ENCODE assay signal across 17 mouse cellular contexts in the genomic region with DNA sequence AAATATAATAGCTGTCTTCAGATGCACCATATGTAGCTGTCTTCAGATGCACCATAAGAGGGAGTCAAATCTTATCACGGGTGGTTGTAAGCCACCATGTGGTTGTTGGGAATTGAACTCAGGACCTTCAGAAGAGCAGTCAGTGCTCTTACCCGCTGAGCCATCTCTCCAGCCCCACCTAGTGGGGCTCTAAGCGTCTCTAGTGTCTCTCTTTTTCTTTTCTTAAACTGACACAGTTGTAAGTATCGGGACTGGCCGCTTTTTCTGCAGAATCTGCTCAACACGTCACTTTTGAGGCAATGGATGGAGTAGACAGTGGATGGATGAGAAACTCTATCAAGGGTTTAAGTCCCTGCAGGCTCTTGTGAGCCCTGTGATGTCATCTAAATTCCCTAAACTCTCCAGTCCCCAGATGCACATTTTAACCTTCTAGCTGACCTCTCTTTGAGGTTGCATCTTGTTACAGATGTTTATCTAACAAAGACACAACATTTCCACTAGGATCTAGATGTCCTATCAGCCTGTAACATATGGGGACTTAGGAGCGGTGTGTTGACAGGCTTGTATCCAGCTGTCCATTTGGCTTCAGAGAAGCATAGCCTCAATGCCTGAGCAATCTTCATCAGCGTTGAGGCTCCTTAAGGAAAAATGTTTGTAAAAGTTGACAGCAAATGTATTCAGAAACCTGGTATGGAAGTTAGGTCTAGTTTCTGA.
DNase-seq lines count a peak whose midpoint lies in the region; ATAC-seq and TF ChIP-seq lines count a peak whose summit lies in the region.
"Had no signal": no experiment of that assay in that cellular context is flagged by ENCODE, and none has a peak within 500 bp of the region (broad histone marks: within the 10 kb centered on the region; RNA-seq: fewer than 3 reads in every experiment).

No protein-coding gene starts in this region.

- WGBS in hindbrain, postnatal 0 days: 77% methylated on average over 8 of the region's 8 CpGs
- WGBS in hindbrain, embryonic 13.5 days: 83% methylated on average over 8 of the region's 8 CpGs
- 58% methylated on average over 8 of the region's 8 CpGs for WGBS in lung, postnatal 0 days
- WGBS in lung, adult 2 months: 65% methylated on average over 8 of the region's 8 CpGs

- no peaks in the 10 kb centered on the region for H3K9me3 ChIP-seq in hindbrain, postnatal 0 days (ENCODE audit: low read length)
- H3K9me3 ChIP-seq in hindbrain, embryonic 13.5 days: no peaks in the 10 kb centered on the region
- H3K9me3 ChIP-seq in lung, postnatal 0 days (ENCODE audit: low read length): no peaks in the 10 kb centered on the region
- H3K9me3 ChIP-seq: embryonic facial prominence, embryonic 12.5 days; heart, embryonic 15.5 days; hindbrain, embryonic 15.5 days; limb, embryonic 12.5 days; liver, embryonic 12.5 days; stomach, embryonic 15.5 days had no signal

- 0 out of 2 replicates have a peak, but pooled peaks have one; percentile 5 for TF ChIP-seq CTCF in hindbrain, postnatal 0 days (IDR thresholded peaks at IDR 0.05; ENCODE audit: low read depth)
- no peak for TF ChIP-seq CTCF in lung, postnatal 0 days (IDR thresholded peaks at IDR 0.05)
- TF ChIP-seq CTCF in lung, adult 2 months (IDR thresholded peaks at IDR 0.05; ENCODE audit: insufficient read depth, low read length): no peak
- TF ChIP-seq CTCF in bone marrow macrophage, adult 2 months (IDR thresholded peaks at IDR 0.05; ENCODE audit: low read depth, low read length): no peak

- no peaks in the 10 kb centered on the region for H3K27me3 ChIP-seq in hindbrain, postnatal 0 days (ENCODE audit: insufficient read depth, low read length)
- no peaks in the 10 kb centered on the region for H3K27me3 ChIP-seq in hindbrain, embryonic 13.5 days
- H3K27me3 ChIP-seq in lung, postnatal 0 days (replicated peaks; ENCODE audit: insufficient read depth, low read length): no peaks in the 10 kb centered on the region
- H3K27me3 ChIP-seq: embryonic facial prominence, embryonic 12.5 days; heart, embryonic 15.5 days; hindbrain, embryonic 15.5 days; liver, embryonic 12.5 days; stomach, embryonic 15.5 days had no signal

- no peak for DNase-seq in hindbrain, postnatal 0 days (ENCODE audit: low spot score)
- DNase-seq in lung, postnatal 0 days (ENCODE audit: low spot score): peak; percentile 57
- no peak for DNase-seq in lung, adult 2 months
- no peak for DNase-seq in c-Kit-positive CD71-positive TER-119-positive erythroid progenitor cells, embryonic 14.5 days (ENCODE audit: low spot score)
- DNase-seq in adrenal gland, adult 2 months: no peak
- DNase-seq: gastrocnemius, adult 2 months; right cerebral cortex, adult 18-20 months; right cerebral cortex, postnatal 4 days; thymus, postnatal 4 days had no signal

- no peak overlapping the region for H3K4me2 ChIP-seq in hindbrain, postnatal 0 days (ENCODE audit: low read depth, low read length)
- H3K4me2 ChIP-seq in hindbrain, embryonic 13.5 days: no peak overlapping the region
- no peak overlapping the region for H3K4me2 ChIP-seq in lung, postnatal 0 days (replicated peaks; ENCODE audit: low read depth, low read length)
- H3K4me2 ChIP-seq: embryonic facial prominence, embryonic 12.5 days; heart, embryonic 15.5 days; hindbrain, embryonic 15.5 days; limb, embryonic 12.5 days; liver, embryonic 12.5 days; stomach, embryonic 15.5 days had no signal

- ATAC-seq in hindbrain, postnatal 0 days: 0 out of 2 replicates have a peak, but pooled peaks have one; percentile 4
- no peak for ATAC-seq in hindbrain, embryonic 13.5 days (ENCODE audit: low FRiP score)
- ATAC-seq in lung, postnatal 0 days: peak; percentile 68

- no peaks in the 10 kb centered on the region for H3K4me1 ChIP-seq in hindbrain, postnatal 0 days (ENCODE audit: insufficient read depth, low read length)
- 0 out of 2 replicates have a peak, but pooled peaks cover 2% of the 10 kb centered on the region for H3K4me1 ChIP-seq in hindbrain, embryonic 13.5 days (replicated peaks)
- 0 out of 2 replicates have a peak, but pooled peaks cover 3% of the 10 kb centered on the region for H3K4me1 ChIP-seq in lung, postnatal 0 days (ENCODE audit: insufficient read depth, low read depth, low read length)
- no peaks in the 10 kb centered on the region for H3K4me1 ChIP-seq in lung, adult 2 months (ENCODE audit: control insufficient read depth, insufficient read depth, low read length)
- peaks cover 16% of the 10 kb centered on the region for H3K4me1 ChIP-seq in bone marrow macrophage, adult 2 months (ENCODE audit: control insufficient read depth, insufficient read depth, low read length)
- H3K4me1 ChIP-seq: embryonic facial prominence, embryonic 12.5 days; hindbrain, embryonic 15.5 days; limb, embryonic 12.5 days; liver, embryonic 12.5 days; stomach, embryonic 15.5 days had no signal

- H3K36me3 ChIP-seq in hindbrain, postnatal 0 days (ENCODE audit: insufficient read depth, low read length): peaks cover 23% of the 10 kb centered on the region; the same call in 1 of the 2 replicates
- peaks cover 20% of the 10 kb centered on the region for H3K36me3 ChIP-seq in hindbrain, embryonic 13.5 days
- H3K36me3 ChIP-seq in lung, postnatal 0 days (ENCODE audit: insufficient read depth, low read length): no peaks in the 10 kb centered on the region; the same call in 1 of the 2 replicates
- H3K36me3 ChIP-seq: embryonic facial prominence, embryonic 12.5 days; liver, embryonic 12.5 days had no signal

- H3K9ac ChIP-seq in hindbrain, postnatal 0 days (replicated peaks; ENCODE audit: low read length): no peak overlapping the region
- no peak overlapping the region for H3K9ac ChIP-seq in hindbrain, embryonic 13.5 days
- no peak overlapping the region for H3K9ac ChIP-seq in lung, postnatal 0 days (replicated peaks; ENCODE audit: low read depth)
- H3K9ac ChIP-seq: embryonic facial prominence, embryonic 12.5 days; heart, embryonic 15.5 days; hindbrain, embryonic 15.5 days; limb, embryonic 12.5 days; liver, embryonic 12.5 days; stomach, embryonic 15.5 days had no signal

- peak; percentile 69; the same call in 1 of the 2 replicates for TF ChIP-seq EP300 in lung, postnatal 0 days (IDR thresholded peaks at IDR 0.05)

- no peak overlapping the region for H3K27ac ChIP-seq in hindbrain, postnatal 0 days
- H3K27ac ChIP-seq in hindbrain, embryonic 13.5 days: no peak overlapping the region
- H3K27ac ChIP-seq in lung, postnatal 0 days (ENCODE audit: low read length): peak overlapping the region; percentile 9; the same call in 1 of the 2 replicates
- H3K27ac ChIP-seq in bone marrow macrophage, adult 2 months (ENCODE audit: insufficient read depth, low read depth, low read length): peak overlapping the region; percentile 23; the same call in 1 of the 2 replicates
- H3K27ac ChIP-seq: embryonic facial prominence, embryonic 12.5 days; gastrocnemius, adult 2 months; heart, embryonic 15.5 days; hindbrain, embryonic 15.5 days; limb, embryonic 12.5 days; liver, embryonic 12.5 days; stomach, embryonic 15.5 days had no signal

- H3K4me3 ChIP-seq in hindbrain, postnatal 0 days (ENCODE audit: low read length): no peak overlapping the region
- no peak overlapping the region for H3K4me3 ChIP-seq in hindbrain, embryonic 13.5 days
- no peak overlapping the region for H3K4me3 ChIP-seq in lung, postnatal 0 days (ENCODE audit: low read depth, low read length)
- no peak overlapping the region for H3K4me3 ChIP-seq in lung, adult 2 months (replicated peaks; ENCODE audit: extremely low read depth, low read depth, low read length)
- H3K4me3 ChIP-seq in bone marrow macrophage, adult 2 months (ENCODE audit: insufficient read depth, low read length): no peak overlapping the region
- H3K4me3 ChIP-seq: embryonic facial prominence, embryonic 12.5 days; gastrocnemius, adult 2 months; heart, embryonic 15.5 days; hindbrain, embryonic 15.5 days; limb, embryonic 12.5 days; liver, embryonic 12.5 days; stomach, embryonic 15.5 days had no signal

- no peak for TF ChIP-seq POLR2A in lung, adult 2 months (IDR thresholded peaks at IDR 0.05; ENCODE audit: borderline replicate concordance, extremely low read depth, low read depth, low read length)
- no peak for TF ChIP-seq POLR2A in bone marrow macrophage, adult 2 months (IDR thresholded peaks at IDR 0.05; ENCODE audit: borderline replicate concordance, low read depth, low read length)

Comparison
In these comparisons a context has a peak if more than half of its experiments do, and no peak if none do; other contexts are left out.
1. H3K27ac ChIP-seq: peak in lung, postnatal 0 days (single experiment) and bone marrow macrophage, adult 2 months (single experiment); none in hindbrain, postnatal 0 days (single experiment) and hindbrain, embryonic 13.5 days (single experiment).